Mouse (Mus musculus) kidney, adult 9 months (tissue): ENCODE data around the gene Actb.
"Not testable (repeated sequence)": the region's sequence is repeated elsewhere in the genome, so short reads cannot be mapped to it uniquely, and the experiment has no call there.

Experiments used
- DNase-seq: peaks from one replicate; pipeline ENCODE4 v3.0.0; 2022

Gene Actb

GRCm38 (mm10) chr5:142901355-142901802 is 5.2 kb downstream of the Actb start:
- DNase-seq = no peak

- no peak for DNase-seq
Measured at GRCm38 (mm10) chr5:142900651-142901050, 5.9 kb downstream of the Actb start.

GRCm38 (mm10) chr5:142899932-142900533 is 6.5 kb downstream of the Actb start:
- DNase-seq = no peak

GRCm38 (mm10) chr5:142899057-142899601 is 7.4 kb downstream of the Actb start:
- DNase-seq = no peak

GRCm38 (mm10) chr5:142898316-142898715 is 8.2 kb downstream of the Actb start:
- no peak for DNase-seq

- no peak for DNase-seq
Measured at GRCm38 (mm10) chr5:142897568-142898248, 8.8 kb downstream of the Actb start.

- DNase-seq = no peak
Measured at GRCm38 (mm10) chr5:142896713-142897112, 9.8 kb downstream of the Actb start.

GRCm38 (mm10) chr5:142896192-142896591 is 10.4 kb downstream of the Actb start:
- no peak for DNase-seq

GRCm38 (mm10) chr5:142894918-142895613 is 11.5 kb downstream of the Actb start, which contains the start of gene Fbxl18:
Fbxl18 (minus strand) TSS chr5:142895421.
- peak; percentile 93 for DNase-seq

GRCm38 (mm10) chr5:142891396-142891795 is 15.2 kb downstream of the Actb start:
- DNase-seq = no peak

- not testable (repeated sequence) for DNase-seq
Measured at GRCm38 (mm10) chr5:142887533-142887932, 19.0 kb downstream of the Actb start.

GRCm38 (mm10) chr5:142886761-142887160 is 19.8 kb downstream of the Actb start:
- no peak for DNase-seq

GRCm38 (mm10) chr5:142886181-142886580 is 20.4 kb downstream of the Actb start:
- DNase-seq = no peak

GRCm38 (mm10) chr5:142882471-142882870 is 24.1 kb downstream of the Actb start:
- DNase-seq = no peak

GRCm38 (mm10) chr5:142881936-142882335 is 24.6 kb downstream of the Actb start:
- DNase-seq = peak; percentile 58

- DNase-seq = peak; percentile 77
Measured at GRCm38 (mm10) chr5:142880806-142881516, 25.6 kb downstream of the Actb start.

- DNase-seq = no peak
Measured at GRCm38 (mm10) chr5:142880246-142880645, 26.3 kb downstream of the Actb start.

- peak; percentile 82 for DNase-seq
Measured at GRCm38 (mm10) chr5:142879318-142880175, 27.0 kb downstream of the Actb start.

GRCm38 (mm10) chr5:142878570-142878969 is 28.0 kb downstream of the Actb start:
- no peak for DNase-seq

GRCm38 (mm10) chr5:142877337-142878280 is 28.9 kb downstream of the Actb start:
- DNase-seq = peak; percentile 83

- no peak for DNase-seq
Measured at GRCm38 (mm10) chr5:142876896-142877295, 29.7 kb downstream of the Actb start.
